Mouse (Mus musculus) gastrocnemius, postnatal 4 days (tissue): ENCODE measurements around the gene Ccdc83. TPM values are rescaled to one million over a fixed set of nuclear protein-coding genes. Genes with fewer than 3 reads are reported as not detected.
A peak's percentile ranks its signal among the peaks of the same experiment; 100 is the strongest.

Source experiments
- DNase-seq, 2 experiments: peaks; one replicate each; pipeline ENCODE4 v3.0.0; 2021 to 2022; ENCODE audit warnings: low spot score in 2 of 2, mixed read lengths in 2 of 2
- long read RNA-seq, 2 experiments: library from polyadenylated mRNA; stranded (forward); transcript quantifications; one replicate each; pipeline ENCODE4 v2.0.0; 2021
- total RNA-seq, 2 experiments: library from RNA; stranded (reverse); gene quantifications; 2 replicates each; pipeline ENCODE4 v1.2.3; 2021

Ccdc83 gene
- 1 to 10 TPM in 1 of 2 experiments, under 1 TPM in 1; 0.98 to 1.0 TPM for total RNA-seq
- long read RNA-seq, experiment 1, partial matches to known transcripts: 0 of 1 reads
- long read RNA-seq, experiment 1, other reads (novel, unspliced or antisense): 1 of 1 reads
- long read RNA-seq, experiment 2, partial matches to known transcripts: 0 of 2 reads
- long read RNA-seq, experiment 2, other reads (novel, unspliced or antisense): 2 of 2 reads

- DNase-seq: peak; percentile 78 to 80
These were observed at the start of gene Ccdc83 for GRCm38 (mm10) chr7:90265289-90265970. TSS of gene Ccdc83 (minus strand) at chr7:90265777.

GRCm38 (mm10) chr7:90313421-90313820, 47.8 kb upstream of the Ccdc83 start:
- no peak for DNase-seq

- no peak for DNase-seq
These were observed 46.7 kb upstream of the Ccdc83 start for GRCm38 (mm10) chr7:90312151-90312883.

GRCm38 (mm10) chr7:90308003-90308402, 42.4 kb upstream of the Ccdc83 start:
- DNase-seq: no peak

GRCm38 (mm10) chr7:90306968-90307367, 41.4 kb upstream of the Ccdc83 start:
- DNase-seq: no peak

- DNase-seq: no peak
These were observed 40.5 kb upstream of the Ccdc83 start for GRCm38 (mm10) chr7:90306079-90306478.

- DNase-seq: no peak
These were observed 37.3 kb upstream of the Ccdc83 start for GRCm38 (mm10) chr7:90302647-90303552.

GRCm38 (mm10) chr7:90301942-90302646, 36.5 kb upstream of the Ccdc83 start, which contains the start of gene Sytl2:
TSS of gene Sytl2 (plus strand) at chr7:90302252.
- peak; percentile 33 to 58 for DNase-seq

GRCm38 (mm10) chr7:90291885-90292284, 26.3 kb upstream of the Ccdc83 start:
- DNase-seq: no peak

GRCm38 (mm10) chr7:90284793-90285192, 19.2 kb upstream of the Ccdc83 start:
- DNase-seq: no peak

GRCm38 (mm10) chr7:90282786-90283185, 17.2 kb upstream of the Ccdc83 start:
- DNase-seq: no peak

GRCm38 (mm10) chr7:90281759-90282546, 16.4 kb upstream of the Ccdc83 start:
- DNase-seq: no peak

- no peak for DNase-seq
These were observed 15.3 kb upstream of the Ccdc83 start for GRCm38 (mm10) chr7:90280878-90281277.

GRCm38 (mm10) chr7:90280274-90280875, 14.8 kb upstream of the Ccdc83 start:
- peak in 1 of 2 experiments; percentile 33 for DNase-seq

GRCm38 (mm10) chr7:90279136-90279535, 13.6 kb upstream of the Ccdc83 start:
- no peak for DNase-seq

GRCm38 (mm10) chr7:90277769-90278168, 12.2 kb upstream of the Ccdc83 start:
- DNase-seq: no peak

- no peak for DNase-seq
These were observed 11.7 kb upstream of the Ccdc83 start for GRCm38 (mm10) chr7:90277246-90277645.

- DNase-seq: peak in 1 of 2 experiments; percentile 30
These were observed 9.1 kb upstream of the Ccdc83 start for GRCm38 (mm10) chr7:90274561-90275100.

- no peak for DNase-seq
These were observed 4.6 kb upstream of the Ccdc83 start for GRCm38 (mm10) chr7:90270141-90270540.
